Mouse (Mus musculus) heart, embryonic 14.5 days (tissue): ENCODE measurements around the gene Sds. TPM values are rescaled to one million over a fixed set of nuclear protein-coding genes. Genes with fewer than 3 reads are reported as not detected.

Experiments used
- ATAC-seq: fragments of 200-750 bp; cut with Nextera tagmentation; 2 replicates; pipeline ENCODE4 v1.8.0; 2017; ENCODE audit warnings: low read depth, moderate TSS enrichment; ENCODE audit not compliant: insufficient number of reproducible peaks, insufficient read depth, low FRiP score
- H3K27ac ChIP-seq, 2 experiments: fragments of 200-500 bp in 1 of 2; fragments of 300-500 bp in 1 of 2; sonication (generic) in 1 of 2; replicated peaks in 1 of 2; 2 replicates each; pipeline ENCODE4 v1.5.1; 2012 to 2014; ENCODE audit warnings: low read depth in 2 of 2, low read length in 2 of 2, control low read depth in 1 of 2, mild to moderate bottlenecking in 1 of 2, mixed read lengths in 1 of 2; ENCODE audit not compliant: control insufficient read depth in 1 of 2, insufficient read depth in 1 of 2
- H3K27me3 ChIP-seq: fragments of 300-500 bp; sonication (generic); 2 replicates; pipeline ENCODE4 v1.6.1; 2014; ENCODE audit warnings: mild to moderate bottlenecking, low read length, control low read depth; ENCODE audit not compliant: control insufficient read depth, insufficient read depth
- H3K36me3 ChIP-seq: fragments of 300-500 bp; sonication (generic); 2 replicates; pipeline ENCODE4 v1.6.1; 2014; ENCODE audit warnings: mild to moderate bottlenecking, control low read depth, low read length, mixed read lengths; ENCODE audit not compliant: control insufficient read depth, insufficient read depth
- H3K4me1 ChIP-seq, 2 experiments: fragments of 200-500 bp in 1 of 2; fragments of 300-500 bp in 1 of 2; sonication (generic) in 1 of 2; 2 replicates each; pipeline ENCODE4 v1.6.1; 2012 to 2014; ENCODE audit warnings: low read length in 2 of 2, control low read depth in 1 of 2, mixed read lengths in 1 of 2; ENCODE audit not compliant: control insufficient read depth in 2 of 2, insufficient read depth in 2 of 2
- H3K4me2 ChIP-seq: fragments of 300-500 bp; sonication (generic); 2 replicates; pipeline ENCODE4 v1.6.1; 2014; ENCODE audit warnings: mild to moderate bottlenecking, low read length
- H3K4me3 ChIP-seq, 2 experiments: fragments of 200-500 bp in 1 of 2; fragments of 300-500 bp in 1 of 2; sonication (generic) in 1 of 2; 2 replicates each; pipeline ENCODE4 v1.5.1; 2012 to 2014; ENCODE audit warnings: low read length in 2 of 2, mild to moderate bottlenecking in 2 of 2, control low read depth in 1 of 2, low read depth in 1 of 2, moderate library complexity in 1 of 2; ENCODE audit not compliant: control insufficient read depth in 1 of 2, insufficient read depth in 1 of 2
- H3K9ac ChIP-seq: fragments of 300-500 bp; sonication (generic); 2 replicates; pipeline ENCODE4 v1.6.1; 2014; ENCODE audit warnings: mild to moderate bottlenecking, low read length
- H3K9me3 ChIP-seq: fragments of 300-500 bp; sonication (generic); 2 replicates; pipeline ENCODE4 v1.6.1; 2016; ENCODE audit warnings: low read length, control low read depth; ENCODE audit not compliant: control insufficient read depth
- WGBS: fragments of 180-500 bp; shearing (Covaris S2); extraction: QIAGEN DNeasy Blood & Tissue Kit; methylation state at CpG from one replicate; pipeline ENCODE4 v1.1.7; 2014; 5-methylcytosine and 5-hydroxymethylcytosine counted together
- polyA plus RNA-seq: library from polyadenylated mRNA; unstranded; fragments of >200 nt; fragmentation: Nextera tagmentation; extraction: Ambion mirVana; gene quantifications from 2 replicates; pipeline ENCODE4 v1.2.1, GENCODE M21; 2014

Sds gene
- polyA plus RNA-seq, 1 experiment from 2014 or later, result not detected

DNA sequence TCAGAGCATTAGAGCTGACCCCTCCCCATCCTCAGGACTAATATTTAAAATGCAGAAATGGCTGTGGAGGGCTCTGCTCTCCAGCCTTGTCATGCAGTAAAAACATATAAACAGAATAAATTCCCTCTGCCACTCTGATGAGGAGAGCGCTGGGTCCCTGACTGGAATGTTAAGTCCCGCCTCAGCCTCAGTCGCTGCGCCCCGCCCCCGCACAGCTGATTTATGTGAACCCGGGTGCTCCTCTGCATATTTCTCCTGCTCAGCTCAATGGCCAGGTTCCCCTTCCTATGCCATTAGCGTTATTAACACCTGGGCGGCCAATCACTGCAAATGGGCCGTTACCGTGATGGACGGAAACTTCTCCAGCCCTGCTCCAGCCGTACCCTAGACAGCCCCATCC lies 29.0 kb upstream of the Sds start:
- Histone ChIP-seq H3K27me3 (peaks cover 51% of the 10 kb centered on the region), H3K9ac (no peak overlapping the region)
- no peak for ATAC-seq

DNA sequence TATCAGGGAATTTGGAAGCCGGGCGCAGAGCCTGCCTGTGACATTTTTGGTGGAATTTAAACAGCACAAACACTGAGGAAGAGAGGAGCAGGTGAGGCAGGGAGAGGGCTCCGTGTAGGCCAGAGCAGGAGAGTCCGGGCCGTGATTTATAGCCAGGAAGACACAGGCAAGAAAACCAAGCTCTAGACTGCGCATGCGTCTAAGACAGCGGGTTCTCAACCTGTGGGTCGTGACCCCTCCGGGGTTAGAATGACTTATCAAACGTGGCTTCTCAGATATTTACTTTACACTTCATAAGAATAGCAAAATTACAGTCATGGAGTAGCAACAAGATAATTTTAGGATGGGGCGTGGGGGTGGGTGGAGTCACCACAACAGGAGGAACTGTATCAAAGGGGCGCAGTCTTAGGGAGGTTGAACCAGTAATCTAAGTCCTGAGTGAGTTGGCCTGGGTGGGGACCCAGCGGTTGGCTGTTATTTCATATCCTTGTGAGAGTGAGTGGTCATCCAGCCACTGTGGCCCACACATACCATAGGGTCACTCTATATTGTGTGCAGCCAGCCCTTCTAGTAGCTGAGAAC lies 21.5 kb upstream of the Sds start:
- no peak for ATAC-seq
- no peak overlapping the region for H3K4me2 ChIP-seq
- H3K4me1 ChIP-seq, result no peaks in the 10 kb centered on the region
- no peak overlapping the region for H3K27ac ChIP-seq
- H3K4me3 ChIP-seq, result no peak overlapping the region
- H3K9me3 ChIP-seq, result no peaks in the 10 kb centered on the region
- H3K27me3 ChIP-seq, result peaks cover 26% of the 10 kb centered on the region
- no peak overlapping the region for H3K9ac ChIP-seq
- H3K36me3 ChIP-seq, result no peaks in the 10 kb centered on the region
- 64% methylated on average over 14 of the region's 14 CpGs for WGBS

More for the DNA sequence above, 29.0 kb upstream of the Sds start:
- Histone ChIP-seq H3K4me2 (no peak overlapping the region), H3K4me1 (no peaks in the 10 kb centered on the region), H3K4me3 (no peak overlapping the region), H3K9me3 (no peaks in the 10 kb centered on the region), H3K36me3 (no peaks in the 10 kb centered on the region), H3K27ac (no peak overlapping the region)
- 25% methylated on average over 13 of the region's 13 CpGs for WGBS

DNA sequence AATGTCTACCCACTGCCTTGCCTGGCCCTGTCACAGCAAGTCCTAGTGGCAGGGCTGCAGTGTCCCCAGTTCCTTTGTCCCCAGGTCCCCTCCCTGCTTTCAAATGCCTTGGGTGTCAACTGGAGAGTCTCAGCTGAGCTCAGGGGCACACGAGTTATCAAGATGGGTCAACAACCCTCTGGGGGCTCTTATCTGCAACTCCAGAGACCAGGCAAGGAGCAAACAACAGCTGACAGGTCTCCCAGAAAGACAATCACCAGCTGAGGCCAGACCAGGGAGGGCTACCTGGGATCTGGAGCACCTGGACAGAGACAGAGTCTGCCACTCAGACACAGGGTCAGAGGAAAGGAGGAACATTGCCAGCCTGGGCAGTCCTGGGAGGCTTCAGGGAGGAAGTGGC lies 20.1 kb upstream of the Sds start:
- no peak overlapping the region for H3K27ac ChIP-seq
- no peak overlapping the region for H3K4me2 ChIP-seq
- WGBS, result 4% methylated on average over 1 of the region's 1 CpGs
- no peak for ATAC-seq
- H3K27me3 ChIP-seq, result peaks cover 24% of the 10 kb centered on the region
- no peaks in the 10 kb centered on the region for H3K9me3 ChIP-seq
- no peak overlapping the region for H3K9ac ChIP-seq
- no peaks in the 10 kb centered on the region for H3K4me1 ChIP-seq
- H3K36me3 ChIP-seq, result no peaks in the 10 kb centered on the region
- H3K4me3 ChIP-seq, result no peak overlapping the region

DNA sequence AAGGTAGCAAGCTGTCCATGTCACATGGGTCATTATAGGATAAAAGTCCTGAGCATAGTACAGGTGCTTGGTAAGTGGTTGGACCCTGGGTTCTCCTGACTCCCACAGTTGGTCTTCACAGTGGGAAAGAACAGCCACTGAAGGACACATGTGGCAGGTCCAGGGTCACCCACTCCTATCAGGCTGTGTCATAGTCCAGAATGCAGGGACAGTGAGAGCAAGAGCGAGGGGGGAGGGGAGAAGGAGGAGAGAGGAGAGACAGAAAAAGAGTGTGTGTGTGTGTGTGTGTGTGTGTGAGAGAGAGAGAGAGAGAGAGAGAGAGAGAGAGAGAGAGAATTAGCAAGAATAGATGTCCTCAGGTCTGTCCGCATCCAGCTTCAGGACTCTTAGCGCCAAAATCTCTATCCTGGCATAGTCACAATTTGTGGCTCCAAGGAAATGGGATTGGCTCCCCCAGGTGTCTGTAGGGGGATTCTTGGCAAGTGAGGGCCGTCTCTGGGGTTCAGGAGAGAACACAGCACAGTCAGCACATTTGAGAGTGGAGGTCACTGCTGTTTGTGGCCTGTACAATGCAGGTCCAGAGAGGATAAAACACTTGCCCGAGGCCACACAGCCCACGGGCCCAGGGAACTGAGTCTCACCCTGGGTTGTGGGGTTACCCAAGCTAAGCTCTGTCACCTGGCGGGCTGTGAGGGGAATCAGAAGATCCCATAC lies 19.3 kb upstream of the Sds start:
- Histone ChIP-seq H3K9me3 (no peaks in the 10 kb centered on the region), H3K9ac (no peak overlapping the region), H3K27me3 (peaks cover 24% of the 10 kb centered on the region), H3K4me3 (no peak overlapping the region), H3K36me3 (no peaks in the 10 kb centered on the region), H3K4me1 (no peaks in the 10 kb centered on the region), H3K27ac (no peak overlapping the region), H3K4me2 (no peak overlapping the region)
- ATAC-seq, result no peak
- WGBS, result 49% methylated on average over 7 of the region's 7 CpGs

DNA sequence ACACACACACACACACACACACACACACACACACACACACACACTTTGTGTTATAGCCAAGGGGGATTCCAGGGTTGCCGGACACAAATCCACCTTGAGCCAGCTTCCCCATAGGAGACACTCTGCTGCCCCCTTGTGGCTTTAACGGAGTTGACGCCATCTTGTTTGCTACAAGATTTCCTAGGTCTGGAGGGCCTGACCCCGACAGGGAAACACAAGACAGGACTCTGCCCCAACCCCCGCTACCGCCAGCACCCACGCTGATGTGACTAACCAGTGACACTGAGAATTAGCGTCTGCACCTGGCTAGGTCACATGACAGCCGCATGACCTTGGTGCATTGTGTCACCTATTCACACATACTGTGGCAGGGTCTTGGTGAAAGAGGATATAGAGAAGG lies 18.7 kb upstream of the Sds start:
- Histone ChIP-seq H3K27ac (no peak overlapping the region), H3K27me3 (peaks cover 24% of the 10 kb centered on the region), H3K9ac (no peak overlapping the region), H3K4me3 (no peak overlapping the region), H3K4me1 (no peaks in the 10 kb centered on the region), H3K9me3 (no peaks in the 10 kb centered on the region), H3K36me3 (no peaks in the 10 kb centered on the region), H3K4me2 (no peak overlapping the region)
- ATAC-seq, result no peak
- 7% methylated on average over 9 of the region's 9 CpGs for WGBS

DNA sequence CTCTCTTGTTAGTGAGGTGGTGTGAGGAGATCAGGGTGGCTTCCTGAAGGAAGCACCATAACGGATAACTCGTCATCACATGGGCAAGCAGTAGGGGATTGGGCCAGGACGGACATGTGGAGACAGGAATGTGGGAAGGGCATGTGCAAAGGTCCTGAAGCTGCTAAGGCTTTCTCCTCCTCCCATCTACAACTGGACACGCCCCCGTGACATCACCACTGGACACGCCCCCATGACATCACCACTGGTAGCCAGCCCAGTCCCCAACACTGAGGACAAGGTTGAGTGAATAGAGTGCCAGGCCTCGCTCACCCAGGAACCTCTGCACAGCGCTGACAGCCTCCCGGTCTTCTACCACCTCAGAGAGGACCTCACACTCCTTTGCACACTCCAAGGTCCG lies 17.2 kb upstream of the Sds start:
- Histone ChIP-seq H3K9me3 (0 out of 2 replicates have a peak, but pooled peaks cover under 1% of the 10 kb centered on the region), H3K27me3 (peaks cover 24% of the 10 kb centered on the region)

DNA sequence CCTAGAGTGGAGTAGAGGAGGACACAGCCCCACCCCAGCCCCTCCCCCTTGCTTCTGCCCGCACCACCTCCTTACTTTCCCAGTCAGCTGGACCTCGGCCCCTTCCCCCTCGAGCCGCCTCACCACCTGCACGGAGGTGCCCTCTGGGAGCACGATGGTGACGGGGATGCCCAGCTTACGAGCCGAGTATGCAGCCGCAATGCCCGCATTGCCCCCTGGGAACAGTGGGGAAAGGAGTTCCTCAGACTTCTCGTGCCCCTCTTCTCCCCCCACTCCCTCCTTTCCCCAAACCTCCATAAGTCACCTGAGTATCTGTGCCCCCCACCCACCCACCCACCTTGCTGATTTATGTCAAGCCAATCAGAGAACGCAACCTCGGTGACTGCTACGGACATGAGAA lies 14.4 kb upstream of the Sds start:
- H3K9me3 ChIP-seq, result peaks cover 5% of the 10 kb centered on the region; the same call in 1 of the 2 replicates
- H3K36me3 ChIP-seq, result no peaks in the 10 kb centered on the region
- H3K27ac ChIP-seq, result no peak overlapping the region
- H3K9ac ChIP-seq, result no peak overlapping the region
- H3K4me2 ChIP-seq, result no peak overlapping the region
- no peak for ATAC-seq
- WGBS, result 62% methylated on average over 15 of the region's 15 CpGs
- H3K4me3 ChIP-seq, result no peak overlapping the region
- H3K27me3 ChIP-seq, result no peaks in the 10 kb centered on the region
- peaks cover 0 to 5% of the 10 kb centered on the region in 2 experiments; a peak in 1 of 4 replicates for H3K4me1 ChIP-seq

More for the DNA sequence above, 17.2 kb upstream of the Sds start:
- no peak overlapping the region for H3K9ac ChIP-seq
- H3K4me3 ChIP-seq, result no peak overlapping the region
- H3K36me3 ChIP-seq, result no peaks in the 10 kb centered on the region
- no peak overlapping the region for H3K4me2 ChIP-seq
- no peak overlapping the region for H3K27ac ChIP-seq
- ATAC-seq, result no peak
- 66% methylated on average over 10 of the region's 10 CpGs for WGBS
- no peaks in the 10 kb centered on the region for H3K4me1 ChIP-seq
